Mouse (Mus musculus) megakaryocyte, embryonic 14.5 days (primary cell): Measurements from ENCODE around the gene Syce3. TPM values are rescaled to one million over a fixed set of nuclear protein-coding genes. Genes with fewer than 3 reads are reported as not detected.
A peak's percentile ranks its signal among the peaks of the same experiment; 100 is the strongest.

ENCODE experiments used
- H3K27me3 ChIP-seq: replicated peaks from 2 replicates; pipeline ENCODE3; 2012; ENCODE audit warnings: inconsistent platforms
- H3K36me3 ChIP-seq: replicated peaks from 2 replicates; pipeline ENCODE3; 2012; ENCODE audit warnings: low read length, inconsistent platforms, mixed read lengths
- H3K4me1 ChIP-seq: 2 replicates; pipeline ENCODE4 v1.6.1; 2012; ENCODE audit warnings: inconsistent platforms
- H3K4me3 ChIP-seq: replicated peaks from 2 replicates; pipeline ENCODE3; 2012; ENCODE audit warnings: moderate library complexity, mild to moderate bottlenecking, inconsistent platforms
- H3K9me3 ChIP-seq: 2 replicates; pipeline ENCODE4 v1.6.1; 2012; ENCODE audit warnings: inconsistent platforms
- FLI1 ChIP-seq: IDR thresholded peaks from 2 replicates; pipeline ENCODE4 v1.6.1; 2012; ENCODE audit warnings: low read length, inconsistent platforms, mixed read lengths
- GATA1 ChIP-seq: IDR thresholded peaks from 3 replicates; pipeline ENCODE4 v1.6.1; 2012; ENCODE audit warnings: mixed read lengths, low read length, inconsistent platforms, borderline replicate concordance
- polyA plus RNA-seq: library from polyadenylated mRNA; stranded (reverse); fragments of >175 nt; gene quantifications from 2 replicates; pipeline ENCODE4 v1.2.3, GENCODE M21; 2012; ENCODE audit warnings: low replicate concordance; ENCODE audit not compliant: insufficient read depth

Syce3 gene
- polyA plus RNA-seq, 1 experiment, result not detected

GRCm38 (mm10) chr15:89374801-89375534 is 35.3 kb downstream of the Syce3 start:
- peak overlapping the region; percentile 7 for H3K4me3 ChIP-seq
- peaks cover 75% of the 10 kb centered on the region for H3K4me1 ChIP-seq
- H3K36me3 ChIP-seq, result peaks cover 29% of the 10 kb centered on the region
- TF ChIP-seq FLI1 (no peak), GATA1 (no peak)
- peaks cover 27% of the 10 kb centered on the region for H3K27me3 ChIP-seq
- no peaks in the 10 kb centered on the region for H3K9me3 ChIP-seq

- no peak for TF ChIP-seq FLI1
- TF ChIP-seq GATA1, result no peak
- Histone ChIP-seq H3K4me1 (peaks cover 71% of the 10 kb centered on the region), H3K4me3 (peak overlapping the region; percentile 99), H3K9me3 (no peaks in the 10 kb centered on the region), H3K36me3 (peaks cover 35% of the 10 kb centered on the region), H3K27me3 (peaks cover 24% of the 10 kb centered on the region)
Measured at GRCm38 (mm10) chr15:89374340-89374739, 36.0 kb downstream of the Syce3 start.

- Histone ChIP-seq H3K4me1 (peaks cover 66% of the 10 kb centered on the region), H3K27me3 (peaks cover 20% of the 10 kb centered on the region), H3K36me3 (peaks cover 41% of the 10 kb centered on the region), H3K9me3 (no peaks in the 10 kb centered on the region), H3K4me3 (peak within 1 kb of the TSS; percentile 99)
- TF ChIP-seq FLI1 (no peak), GATA1 (no peak)
Measured at GRCm38 (mm10) chr15:89373762-89374248, 36.5 kb downstream of the Syce3 start, which contains the start of gene Sco2. Sco2 (minus strand) TSS chr15:89373846.

- H3K36me3 ChIP-seq, result peaks cover 47% of the 10 kb centered on the region
Measured at GRCm38 (mm10) chr15:89373027-89373761, 37.1 kb downstream of the Syce3 start.

GRCm38 (mm10) chr15:89372536-89372935 is 37.8 kb downstream of the Syce3 start:
- H3K4me3 ChIP-seq, result peak overlapping the region; percentile 99
- no peaks in the 10 kb centered on the region for H3K9me3 ChIP-seq
- TF ChIP-seq FLI1 (no peak), GATA1 (no peak)
- peaks cover 53% of the 10 kb centered on the region for H3K36me3 ChIP-seq
- peaks cover 55% of the 10 kb centered on the region for H3K4me1 ChIP-seq
- peaks cover 7% of the 10 kb centered on the region for H3K27me3 ChIP-seq

More at GRCm38 (mm10) chr15:89373027-89373761, 37.1 kb downstream of the Syce3 start:
- Histone ChIP-seq H3K4me3 (peak overlapping the region; percentile 99), H3K27me3 (peaks cover 13% of the 10 kb centered on the region), H3K4me1 (peaks cover 60% of the 10 kb centered on the region), H3K9me3 (no peaks in the 10 kb centered on the region)
- no peak for TF ChIP-seq FLI1
- 0 out of 3 replicates have a peak, but pooled peaks have one; percentile 12 for TF ChIP-seq GATA1

GRCm38 (mm10) chr15:89372068-89372467 is 38.2 kb downstream of the Syce3 start:
- TF ChIP-seq GATA1 (no peak), FLI1 (no peak)
- peaks cover 58% of the 10 kb centered on the region for H3K36me3 ChIP-seq
- H3K27me3 ChIP-seq, result peaks cover 2% of the 10 kb centered on the region
- H3K4me1 ChIP-seq, result peaks cover 55% of the 10 kb centered on the region
- H3K4me3 ChIP-seq, result peak overlapping the region; percentile 14
- H3K9me3 ChIP-seq, result no peaks in the 10 kb centered on the region

- TF ChIP-seq GATA1 (no peak), FLI1 (no peak)
- Histone ChIP-seq H3K4me1 (no peaks in the 10 kb centered on the region; the same call in 1 of the 2 replicates), H3K36me3 (peaks cover 100% of the 10 kb centered on the region), H3K27me3 (no peaks in the 10 kb centered on the region), H3K4me3 (no peak overlapping the region), H3K9me3 (no peaks in the 10 kb centered on the region)
Measured at GRCm38 (mm10) chr15:89365141-89365551, 45.2 kb downstream of the Syce3 start.

- Histone ChIP-seq H3K36me3 (peaks cover 98% of the 10 kb centered on the region), H3K9me3 (no peaks in the 10 kb centered on the region), H3K4me3 (no peak overlapping the region), H3K4me1 (peaks cover 12% of the 10 kb centered on the region), H3K27me3 (no peaks in the 10 kb centered on the region)
- no peak for TF ChIP-seq GATA1
- no peak for TF ChIP-seq FLI1
Measured at GRCm38 (mm10) chr15:89363051-89363450, 47.3 kb downstream of the Syce3 start.

- TF ChIP-seq GATA1 (no peak), FLI1 (no peak)
- Histone ChIP-seq H3K36me3 (peaks cover 67% of the 10 kb centered on the region), H3K9me3 (no peaks in the 10 kb centered on the region), H3K4me3 (no peak overlapping the region), H3K27me3 (no peaks in the 10 kb centered on the region), H3K4me1 (peaks cover 38% of the 10 kb centered on the region)
Measured at GRCm38 (mm10) chr15:89358784-89359183, 51.5 kb downstream of the Syce3 start.
